Mouse (Mus musculus) neural tube, postnatal 0 days (tissue): ENCODE measurements around the gene Defb15. TPM values are rescaled to one million over a fixed set of nuclear protein-coding genes. Genes with fewer than 3 reads are reported as not detected.

Source experiments
- polyA plus RNA-seq: library from polyadenylated mRNA; unstranded; fragments of >200 nt; fragmentation: Nextera tagmentation; extraction: Ambion mirVana; gene quantifications from 2 replicates; pipeline ENCODE4 v1.2.1, GENCODE M21; 2015

Gene Defb15
- polyA plus RNA-seq, result not detected in 2 replicates

DNA sequence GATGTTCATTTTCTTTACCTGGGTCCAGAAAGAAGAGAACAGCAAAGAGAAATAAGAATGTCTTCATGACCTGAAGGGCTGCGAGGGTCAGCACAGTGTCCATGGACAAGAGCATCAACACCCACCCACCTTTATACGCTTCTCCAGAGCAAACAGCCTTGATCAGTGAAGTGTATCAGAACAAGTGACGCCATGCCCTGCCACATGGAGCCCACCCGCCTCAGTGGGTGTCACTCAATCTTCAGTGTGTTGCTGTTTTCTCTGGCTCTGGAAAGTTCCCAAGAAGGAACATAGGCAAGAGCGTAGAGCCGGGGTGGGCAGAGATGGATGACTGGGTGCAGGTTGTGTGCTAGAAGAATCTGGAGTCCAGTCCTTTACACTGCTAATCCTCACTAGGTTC, at the start of gene Defb15:
Gene Defb15, minus strand, starts transcription at position 101 of the 400 bp plus-strand sequence.

DNA sequence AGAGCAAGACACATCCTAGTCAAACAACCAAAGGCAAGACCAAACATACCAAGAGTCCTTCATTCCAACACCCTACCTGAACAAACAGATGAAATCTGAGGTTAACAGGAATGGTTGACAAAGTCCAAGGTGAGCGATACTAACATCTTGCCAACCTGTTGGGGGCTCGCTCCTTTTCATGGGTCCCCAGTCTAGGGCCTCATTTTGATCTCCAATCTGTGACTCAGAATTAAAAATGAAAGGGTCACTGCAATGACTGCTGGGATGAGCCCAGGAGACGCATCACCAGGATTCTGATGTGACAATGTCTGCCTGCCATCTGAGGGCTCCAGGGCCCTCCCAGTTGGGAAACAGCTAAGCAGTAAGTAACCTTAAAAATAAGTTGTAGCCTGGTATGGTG, 37.0 kb upstream of the Defb15 start, which contains the start of gene Ccdc70:
Gene Ccdc70, plus strand, starts transcription at position 301 of the 400 bp plus-strand sequence.

DNA sequence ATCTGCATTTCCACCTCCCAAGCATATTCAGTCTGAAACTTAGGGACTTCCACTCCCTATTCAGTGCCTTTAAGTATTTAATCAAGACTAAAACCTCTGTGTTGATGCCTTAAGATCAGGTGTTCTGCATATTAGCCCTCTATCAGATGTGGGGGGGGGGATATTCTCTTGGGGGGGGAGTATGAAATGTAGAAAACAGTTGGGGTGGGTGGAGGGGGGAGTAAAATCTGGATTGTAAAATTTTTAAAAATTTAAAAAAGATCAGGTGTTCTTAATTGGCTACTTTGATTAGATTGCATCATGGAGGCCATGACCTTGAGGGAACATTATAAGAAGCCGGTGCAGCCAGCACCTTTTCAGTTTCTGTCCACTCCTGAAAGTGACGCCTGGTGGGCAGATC, 25.9 kb upstream of the Defb15 start, which contains the start of gene Fam90a1a:
Gene Fam90a1a, plus strand, starts transcription at position 301 of the 400 bp plus-strand sequence.

DNA sequence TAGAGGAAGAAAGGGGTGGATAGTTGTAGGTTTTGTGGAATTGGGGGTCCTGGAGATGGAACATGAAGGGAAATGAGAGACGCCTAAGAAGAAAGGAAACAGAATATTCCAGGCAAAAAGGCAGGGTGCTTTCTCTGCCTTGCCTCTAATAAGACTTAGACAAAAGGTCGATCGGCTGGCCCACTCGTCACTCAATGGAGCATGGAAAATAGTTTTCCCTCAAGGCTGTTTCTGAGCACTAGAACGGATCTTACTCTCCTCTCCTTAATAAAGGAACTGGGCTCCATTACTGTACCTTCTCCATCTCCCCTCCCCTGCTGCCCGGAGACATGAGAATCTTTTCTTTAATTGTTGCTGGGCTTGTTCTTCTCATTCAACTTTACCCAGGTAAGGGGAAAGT, 14.0 kb upstream of the Defb15 start, which contains the start of gene Defb13:
Gene Defb13, plus strand, starts transcription at position 301 of the 400 bp plus-strand sequence.

DNA sequence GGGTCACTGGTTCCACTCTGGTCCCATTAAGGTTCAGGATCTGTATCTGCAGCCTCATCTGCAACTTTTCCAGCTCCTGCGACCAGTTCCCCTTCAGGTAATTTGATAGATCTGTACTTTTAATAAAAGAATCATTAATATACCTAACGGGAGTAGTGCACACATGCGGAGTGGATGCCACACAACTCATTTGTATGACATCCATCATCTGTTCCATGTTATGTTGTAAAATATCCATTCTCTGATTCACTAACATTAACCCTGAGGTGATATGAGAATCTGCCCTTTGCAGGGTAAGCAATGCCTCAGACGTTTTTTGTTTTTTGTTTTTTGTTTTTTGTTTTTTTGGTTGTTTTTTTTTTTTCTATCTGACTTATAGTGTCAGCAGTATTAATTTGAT, 5.5 kb upstream of the Defb15 start, which contains the start of gene Defb35:
Gene Defb35, plus strand, starts transcription at position 301 of the 400 bp plus-strand sequence.

DNA sequence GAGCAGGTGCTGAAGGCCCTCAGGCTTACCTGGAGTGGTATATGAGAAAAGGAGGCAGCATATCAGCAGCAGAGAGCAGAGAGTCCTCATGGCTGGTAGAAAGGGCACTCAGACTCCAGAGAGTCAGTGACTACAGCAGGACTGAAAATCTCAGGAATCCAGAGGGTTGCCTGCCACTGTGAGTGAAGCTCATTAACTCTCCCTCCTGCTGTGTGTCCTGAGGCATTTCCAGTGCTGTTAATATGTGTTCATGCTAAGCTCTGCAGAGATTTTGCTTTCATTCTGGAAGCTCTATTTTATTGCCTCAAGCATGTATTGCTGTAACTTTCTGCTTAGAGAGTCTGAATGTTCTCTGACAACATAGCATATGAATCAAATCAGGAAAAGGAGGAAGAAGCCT, 26.2 kb downstream of the Defb15 start, which contains the start of gene Defb11:
Gene Defb11, minus strand, starts transcription at position 123 of the 400 bp plus-strand sequence.

DNA sequence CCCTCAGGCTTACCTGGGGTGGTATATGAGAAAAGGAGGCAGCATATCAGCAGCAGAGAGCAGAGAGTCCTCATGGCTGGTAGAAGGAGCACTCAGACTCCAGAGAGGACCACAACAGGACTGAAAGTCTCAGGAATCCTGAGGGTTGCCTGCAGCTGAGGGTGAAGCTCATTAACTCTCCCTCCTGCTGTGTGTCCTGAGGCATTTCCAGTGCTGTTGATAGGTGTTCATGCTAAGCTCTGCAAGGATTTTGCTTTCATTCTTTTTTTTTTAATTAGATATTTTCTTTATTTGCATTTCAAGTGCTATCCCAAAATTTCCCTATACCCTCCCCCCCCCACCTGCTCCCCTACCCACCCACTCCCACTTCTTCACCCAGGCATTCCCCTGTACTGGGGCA, 47.2 kb downstream of the Defb15 start, which contains the start of gene Defb9:
Gene Defb9, minus strand, starts transcription at position 101 of the 400 bp plus-strand sequence.

Other genes with a start within 250 kb of the Defb15 start
- gene AY761184, start 229.1 kb downstream of the Defb15 start, polyA plus RNA-seq, result not detected in 2 replicates
- gene Defa24, start 198.2 kb downstream of the Defb15 start, polyA plus RNA-seq, result not detected in 2 replicates
- gene Defb50, start 109.2 kb downstream of the Defb15 start, polyA plus RNA-seq, result not detected in 2 replicates
- gene Defb2, start 92.8 kb downstream of the Defb15 start, polyA plus RNA-seq, result not detected in 2 replicates
- gene Defb10, start 73.8 kb downstream of the Defb15 start, polyA plus RNA-seq, result not detected in 2 replicates
- not detected in 2 replicates for gene Defb9, start 47.3 kb downstream of the Defb15 start, polyA plus RNA-seq
- gene Defb11, start 26.3 kb downstream of the Defb15 start, polyA plus RNA-seq, result not detected in 2 replicates
- not detected in 2 replicates for gene Defb35, start 5.6 kb upstream of the Defb15 start, polyA plus RNA-seq
- gene Defb13, start 14.1 kb upstream of the Defb15 start, polyA plus RNA-seq, result not detected in 2 replicates
- gene Fam90a1a, start 26.0 kb upstream of the Defb15 start, polyA plus RNA-seq, result not detected in 2 replicates
- gene Ccdc70, start 37.1 kb upstream of the Defb15 start, polyA plus RNA-seq, result not detected in 2 replicates
- gene Atp7b, start 127.6 kb upstream of the Defb15 start, polyA plus RNA-seq, result 1.9 TPM in 2 replicates
- 30.4 and 32.2 TPM in 2 replicates for gene Alg11, start 128.0 kb upstream of the Defb15 start, polyA plus RNA-seq
- gene Nek5, start 192.3 kb upstream of the Defb15 start, polyA plus RNA-seq, result 0.75 and 0.98 TPM in 2 replicates
- gene Nek3, start 233.7 kb upstream of the Defb15 start, polyA plus RNA-seq, result 5.3 and 5.8 TPM in 2 replicates